Mouse (Mus musculus) embryonic facial prominence, embryonic 15.5 days (tissue): Measurements from ENCODE around the gene Arhgef28. TPM values are rescaled to one million over a fixed set of nuclear protein-coding genes. Genes with fewer than 3 reads are reported as not detected.
A peak's percentile ranks its signal among the peaks of the same experiment; 100 is the strongest.
"Not testable (repeated sequence)": the region's sequence is repeated elsewhere in the genome, so short reads cannot be mapped to it uniquely, and the experiment has no call there.

Experiments used
- ATAC-seq: fragments of 200-750 bp; cut with Nextera tagmentation; 2 replicates; pipeline ENCODE4 v1.8.0; 2017; ENCODE audit warnings: low read depth, moderate TSS enrichment; ENCODE audit not compliant: insufficient number of reproducible peaks, low FRiP score, low TSS enrichment
- H3K27ac ChIP-seq: fragments of 300-500 bp; sonication (generic); replicated peaks from 2 replicates; pipeline ENCODE4 v1.5.1; 2015; ENCODE audit warnings: mild to moderate bottlenecking, inconsistent platforms
- H3K27me3 ChIP-seq: fragments of 300-500 bp; sonication (generic); 2 replicates; pipeline ENCODE4 v1.6.1; 2015; ENCODE audit warnings: inconsistent platforms
- H3K36me3 ChIP-seq: fragments of 300-500 bp; sonication (generic); 2 replicates; pipeline ENCODE4 v1.6.1; 2015; ENCODE audit warnings: mild to moderate bottlenecking, inconsistent platforms
- H3K4me1 ChIP-seq: fragments of 300-500 bp; sonication (generic); 2 replicates; pipeline ENCODE4 v1.6.1; 2015; ENCODE audit warnings: inconsistent platforms
- H3K4me2 ChIP-seq: fragments of 300-500 bp; sonication (generic); replicated peaks from 2 replicates; pipeline ENCODE4 v1.6.1; 2015; ENCODE audit warnings: mild to moderate bottlenecking, inconsistent platforms
- H3K4me3 ChIP-seq: fragments of 300-500 bp; sonication (generic); replicated peaks from 2 replicates; pipeline ENCODE4 v1.5.1; 2015; ENCODE audit warnings: mild to moderate bottlenecking, inconsistent platforms
- H3K9ac ChIP-seq: fragments of 300-500 bp; sonication (generic); 2 replicates; pipeline ENCODE4 v1.6.1; 2015; ENCODE audit warnings: inconsistent platforms
- H3K9me3 ChIP-seq: fragments of 300-500 bp; sonication (generic); replicated peaks from 2 replicates; pipeline ENCODE4 v1.6.1; 2016; ENCODE audit warnings: inconsistent platforms
- WGBS: fragments of 180-500 bp; shearing (Covaris S2); methylation state at CpG from one replicate; pipeline ENCODE4 v1.1.7; 2015; 5-methylcytosine and 5-hydroxymethylcytosine counted together
- polyA plus RNA-seq: library from polyadenylated mRNA; unstranded; fragments of >200 nt; fragmentation: Nextera tagmentation; extraction: Ambion mirVana; gene quantifications from 2 replicates; pipeline ENCODE4 v1.2.1, GENCODE M21; 2015

Gene Arhgef28
- polyA plus RNA-seq, 1 experiment from 2014 or later, result 14.7 TPM

DNA sequence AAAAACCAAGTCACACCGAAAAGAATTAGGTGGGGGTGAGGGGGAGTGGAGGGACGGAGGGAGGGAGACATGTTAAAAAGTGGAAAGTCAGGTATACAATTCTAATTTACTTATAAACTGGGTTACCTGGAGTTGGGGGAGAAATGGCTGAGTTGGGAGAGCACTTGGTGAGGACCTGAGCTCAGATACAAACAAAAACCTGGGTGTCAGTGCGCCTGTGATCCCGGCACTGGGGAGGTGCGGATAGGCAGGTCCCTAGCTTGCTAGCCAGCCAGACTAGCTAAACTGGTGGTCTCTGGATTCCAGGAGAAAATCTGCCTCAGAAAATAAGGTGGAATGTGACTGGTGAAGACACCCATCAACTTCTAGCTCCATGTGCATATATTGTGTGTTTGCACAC is 94.7 kb downstream of the Arhgef28 start:
- H3K9me3 ChIP-seq, result no peaks in the 10 kb centered on the region
- no peak overlapping the region for H3K27ac ChIP-seq
- H3K4me1 ChIP-seq, result no peaks in the 10 kb centered on the region
- ATAC-seq, result no peak
- H3K4me2 ChIP-seq, result no peak overlapping the region
- no peaks in the 10 kb centered on the region for H3K27me3 ChIP-seq
- H3K4me3 ChIP-seq, result no peak overlapping the region
- no peaks in the 10 kb centered on the region for H3K36me3 ChIP-seq
- 74% methylated on average over 5 of the region's 5 CpGs for WGBS
- H3K9ac ChIP-seq, result no peak overlapping the region

- H3K4me1 ChIP-seq, result no peaks in the 10 kb centered on the region
- H3K4me2 ChIP-seq, result no peak overlapping the region
- 50% methylated on average over 2 of the region's 2 CpGs for WGBS
- no peak overlapping the region for H3K9ac ChIP-seq
- H3K36me3 ChIP-seq, result no peaks in the 10 kb centered on the region
- no peaks in the 10 kb centered on the region for H3K27me3 ChIP-seq
- no peak; the same call in 1 of the 2 replicates for ATAC-seq
- H3K27ac ChIP-seq, result no peak overlapping the region
- no peak overlapping the region for H3K4me3 ChIP-seq
- no peaks in the 10 kb centered on the region for H3K9me3 ChIP-seq
These were observed 95.2 kb downstream of the Arhgef28 start for GRCm38 (mm10) chr13:98111021-98111420.

GRCm38 (mm10) chr13:98108481-98108880 is 97.8 kb downstream of the Arhgef28 start:
- WGBS, result 84% methylated on average over 3 of the region's 3 CpGs
- H3K27me3 ChIP-seq, H3K4me2 ChIP-seq, ATAC-seq, H3K4me3 ChIP-seq, H3K27ac ChIP-seq, H3K9me3 ChIP-seq, H3K4me1 ChIP-seq, H3K9ac ChIP-seq, H3K36me3 ChIP-seq: not testable (repeated sequence)

DNA sequence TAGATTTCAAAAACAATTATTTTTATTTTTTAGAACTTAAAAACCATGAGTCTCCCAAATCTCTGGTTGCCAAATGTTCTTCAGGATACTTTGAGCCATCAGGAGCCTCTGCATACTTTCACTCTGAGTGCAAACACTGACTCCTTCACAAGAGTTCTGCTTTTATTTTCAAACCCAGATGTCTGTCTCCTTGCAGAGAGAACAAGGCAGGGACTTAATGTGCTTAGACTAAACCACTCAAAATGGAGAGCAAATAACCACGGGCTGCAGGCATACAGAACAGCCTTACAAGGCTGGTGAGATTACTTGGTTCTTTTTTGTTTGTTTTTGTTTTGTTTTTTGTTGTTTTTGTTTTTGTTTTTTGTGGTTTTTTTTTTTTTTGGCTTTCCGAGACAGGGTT is 98.6 kb downstream of the Arhgef28 start:
- H3K9me3 ChIP-seq, result no peaks in the 10 kb centered on the region
- no peak overlapping the region for H3K27ac ChIP-seq
- WGBS, result 54% methylated on average over 2 of the region's 2 CpGs
- H3K9ac ChIP-seq, result no peak overlapping the region
- no peak overlapping the region for H3K4me3 ChIP-seq
- no peak overlapping the region for H3K4me2 ChIP-seq
- no peaks in the 10 kb centered on the region for H3K4me1 ChIP-seq
- no peaks in the 10 kb centered on the region for H3K27me3 ChIP-seq
- ATAC-seq, result no peak
- no peaks in the 10 kb centered on the region for H3K36me3 ChIP-seq

GRCm38 (mm10) chr13:98095966-98096365 is 110.3 kb downstream of the Arhgef28 start:
- Histone ChIP-seq H3K27me3 (no peaks in the 10 kb centered on the region), H3K4me1 (peaks cover 17% of the 10 kb centered on the region), H3K4me3 (no peak overlapping the region), H3K36me3 (no peaks in the 10 kb centered on the region), H3K9ac (no peak overlapping the region), H3K4me2 (no peak overlapping the region), H3K27ac (no peak overlapping the region), H3K9me3 (no peaks in the 10 kb centered on the region)
- 74% methylated on average over 4 of the region's 4 CpGs for WGBS
- ATAC-seq, result no peak

- Histone ChIP-seq H3K36me3 (no peaks in the 10 kb centered on the region), H3K9ac (no peak overlapping the region), H3K4me3 (no peak overlapping the region), H3K27me3 (no peaks in the 10 kb centered on the region), H3K4me1 (peaks cover 17% of the 10 kb centered on the region), H3K9me3 (no peaks in the 10 kb centered on the region), H3K4me2 (no peak overlapping the region), H3K27ac (0 out of 2 replicates have a peak overlapping the region, but pooled peaks have one; percentile 48)
- 17% methylated on average over 3 of the region's 3 CpGs for WGBS
- ATAC-seq, result no peak
These were observed 111.9 kb downstream of the Arhgef28 start for GRCm38 (mm10) chr13:98094332-98094731.

- Histone ChIP-seq H3K9me3 (no peaks in the 10 kb centered on the region), H3K27ac (no peak overlapping the region; the same call in 1 of the 2 replicates)
- WGBS, result 53% methylated on average over 9 of the region's 9 CpGs
These were observed 112.8 kb downstream of the Arhgef28 start for GRCm38 (mm10) chr13:98093483-98093882.

DNA sequence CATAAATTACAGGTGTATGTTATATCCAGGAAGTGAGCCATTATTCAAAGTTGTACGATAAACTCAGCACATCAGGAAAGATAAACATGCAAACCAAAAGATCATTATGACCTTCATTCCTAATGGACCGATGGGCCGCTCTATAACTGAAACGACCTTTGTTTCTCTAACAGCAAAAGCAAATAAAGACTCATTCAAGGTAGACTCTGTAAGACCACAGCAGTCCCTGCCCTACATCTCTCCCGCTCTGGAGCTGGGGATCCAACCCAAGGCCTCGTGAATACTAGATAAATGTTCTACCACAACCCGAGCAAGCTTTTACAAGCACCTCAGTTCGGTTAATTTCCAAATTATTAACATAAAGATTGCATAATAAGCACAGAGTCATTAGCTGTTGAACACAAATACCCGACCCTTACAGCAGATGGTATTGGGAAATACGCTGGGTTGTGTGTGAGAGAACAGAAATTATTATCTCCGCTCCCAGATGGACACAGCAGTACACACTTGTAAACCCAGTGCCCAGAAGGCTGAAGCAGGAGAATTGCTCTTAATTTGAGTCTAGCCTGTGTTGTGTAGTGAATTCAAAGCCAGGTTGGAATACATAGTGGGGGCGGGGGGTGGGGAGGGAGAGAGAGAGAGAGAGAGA is 113.8 kb downstream of the Arhgef28 start:
- Histone ChIP-seq H3K4me2 (no peak overlapping the region), H3K9ac (no peak overlapping the region), H3K27ac (no peak overlapping the region), H3K27me3 (no peaks in the 10 kb centered on the region), H3K36me3 (no peaks in the 10 kb centered on the region), H3K9me3 (no peaks in the 10 kb centered on the region), H3K4me1 (peaks cover 17% of the 10 kb centered on the region), H3K4me3 (no peak overlapping the region)
- WGBS, result 89% methylated on average over 12 of the region's 12 CpGs
- no peak for ATAC-seq

More at GRCm38 (mm10) chr13:98093483-98093882, 112.8 kb downstream of the Arhgef28 start:
- Histone ChIP-seq H3K36me3 (no peaks in the 10 kb centered on the region), H3K4me1 (peaks cover 17% of the 10 kb centered on the region), H3K9ac (no peak overlapping the region), H3K4me3 (no peak overlapping the region), H3K27me3 (no peaks in the 10 kb centered on the region), H3K4me2 (no peak overlapping the region; the same call in 1 of the 2 replicates)
- ATAC-seq, result no peak

DNA sequence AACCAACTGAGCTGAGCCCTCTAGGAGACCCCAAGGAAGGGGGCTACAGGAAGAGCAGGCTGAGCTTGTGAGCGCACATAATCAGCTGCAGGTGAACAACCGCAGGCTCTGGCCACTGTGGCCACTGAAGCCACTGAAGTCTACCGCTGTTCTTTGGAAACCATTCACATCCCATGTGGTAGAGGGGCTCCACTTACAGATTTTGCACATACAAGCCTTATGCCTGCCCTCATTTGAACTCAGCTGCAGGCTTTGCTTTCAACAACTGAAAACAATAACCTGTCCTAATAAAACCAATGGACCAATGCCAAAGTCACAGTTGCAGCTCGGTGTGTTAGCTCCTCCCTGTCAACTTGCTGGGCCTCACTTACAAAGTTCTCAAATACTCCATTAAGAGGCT is 126.6 kb downstream of the Arhgef28 start:
- 51% methylated on average over 4 of the region's 4 CpGs for WGBS
- Histone ChIP-seq H3K4me2 (no peak overlapping the region), H3K4me3 (no peak overlapping the region), H3K36me3 (no peaks in the 10 kb centered on the region), H3K9ac (no peak overlapping the region), H3K4me1 (peaks cover 2% of the 10 kb centered on the region; the same call in 1 of the 2 replicates), H3K9me3 (no peaks in the 10 kb centered on the region), H3K27ac (no peak overlapping the region), H3K27me3 (no peaks in the 10 kb centered on the region)
- ATAC-seq, result no peak

- 78% methylated on average over 5 of the region's 5 CpGs for WGBS
- Histone ChIP-seq H3K9ac (no peak overlapping the region), H3K9me3 (no peaks in the 10 kb centered on the region), H3K4me1 (peaks cover 2% of the 10 kb centered on the region; the same call in 1 of the 2 replicates), H3K27ac (no peak overlapping the region), H3K36me3 (no peaks in the 10 kb centered on the region), H3K4me3 (no peak overlapping the region), H3K4me2 (no peak overlapping the region), H3K27me3 (no peaks in the 10 kb centered on the region)
- no peak for ATAC-seq
These were observed 128.0 kb downstream of the Arhgef28 start for GRCm38 (mm10) chr13:98078251-98078650.

DNA sequence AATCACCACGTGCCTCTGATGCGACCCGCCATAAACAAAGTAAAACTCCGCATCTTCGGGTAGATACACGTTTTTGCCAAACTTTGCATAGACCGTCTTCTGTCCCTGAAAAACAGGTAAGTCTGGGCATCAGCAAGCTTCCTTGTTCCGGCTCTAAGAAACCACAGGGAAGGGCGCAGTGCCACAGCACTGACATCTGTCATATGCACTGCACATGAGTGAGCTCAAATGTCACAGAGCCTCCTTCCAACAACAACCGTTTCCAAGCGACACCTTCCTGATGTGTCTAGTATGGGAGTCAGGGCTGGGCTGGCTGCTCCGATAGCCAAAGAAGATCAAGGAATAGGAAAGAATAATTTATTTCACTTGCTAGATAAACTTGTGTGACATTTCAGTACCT is 129.0 kb downstream of the Arhgef28 start:
- ATAC-seq, result no peak
- no peaks in the 10 kb centered on the region for H3K27me3 ChIP-seq
- 78% methylated on average over 12 of the region's 12 CpGs for WGBS

GRCm38 (mm10) chr13:98074871-98075270 is 131.4 kb downstream of the Arhgef28 start:
- H3K9me3 ChIP-seq, result no peaks in the 10 kb centered on the region
- no peaks in the 10 kb centered on the region for H3K27me3 ChIP-seq
- H3K4me3 ChIP-seq, result no peak overlapping the region
- no peak for ATAC-seq
- H3K4me2 ChIP-seq, result no peak overlapping the region
- peaks cover 2% of the 10 kb centered on the region; the same call in 1 of the 2 replicates for H3K4me1 ChIP-seq
- H3K36me3 ChIP-seq, result no peaks in the 10 kb centered on the region
- H3K9ac ChIP-seq, result no peak overlapping the region
- 62% methylated on average over 11 of the region's 11 CpGs for WGBS
- no peak overlapping the region for H3K27ac ChIP-seq

More for the DNA sequence above, 129.0 kb downstream of the Arhgef28 start:
- Histone ChIP-seq H3K9me3 (no peaks in the 10 kb centered on the region), H3K4me1 (peaks cover 2% of the 10 kb centered on the region; the same call in 1 of the 2 replicates), H3K36me3 (no peaks in the 10 kb centered on the region), H3K9ac (no peak overlapping the region), H3K4me2 (no peak overlapping the region), H3K4me3 (no peak overlapping the region), H3K27ac (no peak overlapping the region)
